Mouse (Mus musculus): ENCODE results near the gene Ackr3.

DNA sequence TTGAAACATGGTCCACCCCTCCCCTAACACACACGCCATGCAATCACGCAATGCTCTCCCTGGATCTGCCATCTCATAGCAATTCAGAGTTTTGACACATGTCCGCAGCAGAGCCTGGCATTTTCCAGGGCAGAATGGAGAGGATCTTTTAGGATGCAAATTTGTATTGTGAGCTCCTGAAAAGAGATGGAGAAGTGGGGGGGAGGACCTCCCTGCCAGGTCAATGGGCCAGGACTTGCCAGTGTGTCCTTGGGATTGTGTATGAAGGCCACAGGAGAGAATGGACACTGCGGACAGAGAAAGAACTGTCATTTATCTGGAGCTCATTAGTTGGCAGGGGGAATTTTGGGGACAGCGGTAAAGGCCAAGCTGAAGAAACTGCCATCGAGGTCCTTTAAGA lies 14.7 kb upstream of the Ackr3 start:
- no peak for TF ChIP-seq POLR2A (IDR thresholded peaks at IDR 0.05; ENCODE audit: insufficient read depth, low read depth, low read length)
- TF ChIP-seq CTCF (IDR thresholded peaks at IDR 0.05; ENCODE audit: insufficient read depth, low read depth, low read length): no peak
